Mouse (Mus musculus) right cerebral cortex, postnatal 36 days (tissue): Measurements from ENCODE around the gene Gm11757.
"Not testable (repeated sequence)": the region's sequence is repeated elsewhere in the genome, so short reads cannot be mapped to it uniquely, and the experiment has no call there.

Source experiments
- DNase-seq, 2 experiments: peaks; one replicate each; pipeline ENCODE4 v3.0.0; 2022; ENCODE audit warnings: low spot score in 2 of 2, mixed read lengths in 1 of 2

Gm11757 gene

DNA sequence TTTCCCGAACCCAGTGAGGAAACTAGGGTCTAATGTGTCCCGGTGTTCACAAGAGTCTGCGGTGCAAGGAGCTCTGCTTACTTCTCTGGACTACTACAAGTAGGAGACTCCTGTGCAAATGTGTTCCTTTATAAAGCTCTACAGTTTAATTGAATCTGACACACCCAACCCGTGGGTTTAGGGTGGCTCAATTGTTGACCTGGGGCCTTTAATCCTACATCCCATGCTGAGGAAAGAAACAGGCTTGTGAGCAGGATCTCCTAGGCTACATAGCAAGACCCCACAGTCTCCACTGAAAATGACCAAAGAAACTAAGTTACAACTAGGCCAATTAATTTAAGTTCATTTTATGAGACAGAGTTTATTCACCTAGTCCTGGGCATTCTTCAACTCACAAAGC lies at the start of gene Gm11757:
Gene Gm11757 (minus strand): TSS at position 101 of the 400 bp plus-strand sequence.
- DNase-seq: not testable (repeated sequence)

DNA sequence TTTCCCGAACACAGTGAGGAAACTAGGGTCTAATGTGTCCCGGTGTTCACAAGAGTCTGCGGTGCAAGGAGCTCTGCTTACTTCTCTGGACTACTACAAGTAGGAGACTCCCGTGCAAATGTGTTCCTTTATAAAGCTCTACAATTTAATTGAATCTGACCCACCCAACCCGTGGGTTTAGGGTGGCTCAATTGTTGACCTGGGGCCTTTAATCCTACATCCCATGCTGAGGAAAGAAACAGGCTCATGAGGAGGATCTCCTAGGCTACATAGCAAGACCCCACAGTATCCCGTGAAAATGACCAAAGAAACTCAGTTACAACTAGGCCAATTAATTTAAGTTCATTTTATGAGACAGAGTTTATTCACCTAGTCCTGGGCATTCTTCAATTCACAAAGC lies 29.7 kb upstream of the Gm11757 start, which contains the start of gene Gm11756:
Gene Gm11756 (minus strand): TSS at position 101 of the 400 bp plus-strand sequence.
- not testable (repeated sequence) for DNase-seq

DNA sequence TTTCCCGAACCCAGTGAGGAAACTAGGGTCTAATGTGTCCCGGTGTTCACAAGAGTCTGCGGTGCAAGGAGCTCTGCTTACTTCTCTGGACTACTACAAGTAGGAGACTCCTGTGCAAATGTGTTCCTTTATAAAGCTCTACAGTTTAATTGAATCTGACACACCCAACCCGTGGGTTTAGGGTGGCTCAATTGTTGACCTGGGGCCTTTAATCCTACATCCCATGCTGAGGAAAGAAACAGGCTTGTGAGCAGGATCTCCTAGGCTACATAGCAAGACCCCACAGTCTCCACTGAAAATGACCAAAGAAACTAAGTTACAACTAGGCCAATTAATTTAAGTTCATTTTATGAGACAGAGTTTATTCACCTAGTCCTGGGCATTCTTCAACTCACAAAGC lies 14.9 kb upstream of the Gm11757 start, which contains the start of gene Gm13871:
Gene Gm13871 (minus strand): TSS at position 101 of the 400 bp plus-strand sequence.
- DNase-seq: not testable (repeated sequence)

DNA sequence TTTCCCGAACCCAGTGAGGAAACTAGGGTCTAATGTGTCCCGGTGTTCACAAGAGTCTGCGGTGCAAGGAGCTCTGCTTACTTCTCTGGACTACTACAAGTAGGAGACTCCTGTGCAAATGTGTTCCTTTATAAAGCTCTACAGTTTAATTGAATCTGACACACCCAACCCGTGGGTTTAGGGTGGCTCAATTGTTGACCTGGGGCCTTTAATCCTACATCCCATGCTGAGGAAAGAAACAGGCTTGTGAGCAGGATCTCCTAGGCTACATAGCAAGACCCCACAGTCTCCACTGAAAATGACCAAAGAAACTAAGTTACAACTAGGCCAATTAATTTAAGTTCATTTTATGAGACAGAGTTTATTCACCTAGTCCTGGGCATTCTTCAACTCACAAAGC lies 14.7 kb downstream of the Gm11757 start, which contains the start of gene Gm11758:
Gene Gm11758 (minus strand): TSS at position 101 of the 400 bp plus-strand sequence.
- not testable (repeated sequence) for DNase-seq
